Mouse (Mus musculus) testis, adult 2 months (tissue): Measurements from ENCODE around the gene Hnf1b.

Experiments used
- CTCF ChIP-seq: fragments of 200-500 bp; IDR thresholded peaks from 2 replicates; pipeline ENCODE4 v1.5.1; 2012; ENCODE audit warnings: low read depth, mild to moderate bottlenecking, inconsistent platforms, low read length, moderate library complexity; ENCODE audit not compliant: control insufficient read depth, insufficient read depth, insufficient replicate concordance
- POLR2A ChIP-seq: fragments of 200-500 bp; IDR thresholded peaks from 2 replicates; pipeline ENCODE4 v1.6.1; 2012; ENCODE audit warnings: low read depth, mild to moderate bottlenecking, inconsistent platforms, low read length, moderate library complexity; ENCODE audit not compliant: control insufficient read depth

DNA sequence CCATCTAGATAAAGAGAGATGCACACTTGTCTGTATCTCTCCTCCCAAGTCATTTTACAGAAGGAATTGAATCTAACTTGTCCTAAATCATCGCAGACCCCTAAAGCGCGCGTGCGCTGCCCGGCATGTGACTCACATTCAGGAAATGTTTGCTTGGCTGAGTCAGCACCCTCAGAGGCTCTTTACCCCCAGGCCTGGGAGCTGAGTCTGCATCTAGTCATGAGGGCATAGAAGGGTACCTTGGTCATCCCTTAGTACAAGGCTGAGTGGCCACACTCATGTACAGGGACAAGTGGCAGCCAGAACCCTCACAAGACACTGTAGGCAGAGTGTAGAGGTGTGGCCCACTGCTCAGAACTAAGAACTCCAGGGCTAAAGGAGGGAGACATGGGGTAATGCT, 6.3 kb upstream of the Hnf1b start:
- TF ChIP-seq POLR2A (no peak), CTCF (no peak)
